Mouse (Mus musculus): ENCODE measurements around the gene 1700069L16Rik. TPM values are rescaled to one million over a fixed set of nuclear protein-coding genes. Genes with fewer than 3 reads are reported as not detected.

1700069L16Rik gene
- polyA plus RNA-seq, 3 experiments from 2014 or later: not detected

DNA sequence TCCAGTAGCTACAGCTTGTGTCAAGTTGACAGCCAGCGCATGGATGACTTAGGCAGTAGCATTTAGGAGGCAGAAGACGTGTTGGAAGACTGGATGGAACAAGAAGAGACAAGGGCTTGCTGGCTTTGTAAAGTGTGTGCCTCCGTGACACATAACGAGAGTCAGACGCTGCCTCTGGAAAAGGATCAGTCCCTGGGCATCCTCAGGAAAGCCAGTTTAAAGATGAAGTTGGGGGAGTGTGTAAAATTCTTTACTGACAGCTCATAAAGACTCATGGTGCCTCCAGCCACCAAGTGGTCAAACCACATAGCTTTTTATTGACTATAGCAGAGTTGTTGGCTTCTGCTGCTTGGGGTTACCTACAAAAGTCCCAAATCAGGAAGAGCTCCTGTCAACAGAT lies 39.1 kb downstream of the 1700069L16Rik start:
- ATAC-seq: no peak

- no peak for ATAC-seq
Measured at GRCm38 (mm10) chr5:113683246-113683645, 41.3 kb downstream of the 1700069L16Rik start.

- no peak for ATAC-seq
Measured at GRCm38 (mm10) chr5:113682472-113682871, 42.1 kb downstream of the 1700069L16Rik start.

- no peak for ATAC-seq
Measured at GRCm38 (mm10) chr5:113681219-113681618, 43.4 kb downstream of the 1700069L16Rik start.

DNA sequence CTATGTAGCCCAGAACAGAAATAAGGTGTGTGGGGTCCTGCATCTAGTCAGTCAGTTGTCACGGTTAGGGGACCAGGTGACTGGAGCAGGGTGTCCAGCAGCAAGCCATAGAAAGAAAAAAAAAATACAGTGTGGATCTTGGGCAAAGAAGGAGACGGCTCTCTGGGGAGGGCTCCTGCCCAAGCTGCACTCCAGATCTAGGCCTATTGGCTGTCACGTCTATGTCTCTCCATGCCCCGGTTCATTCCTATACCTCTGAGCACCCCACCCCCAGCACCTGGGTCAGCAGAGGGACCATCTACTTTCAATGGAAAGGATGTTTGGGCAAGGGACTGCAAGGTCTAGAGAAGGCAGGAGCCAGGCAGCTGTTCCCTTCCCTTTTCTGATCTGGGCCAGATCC lies 45.1 kb downstream of the 1700069L16Rik start:
- ATAC-seq: no peak

DNA sequence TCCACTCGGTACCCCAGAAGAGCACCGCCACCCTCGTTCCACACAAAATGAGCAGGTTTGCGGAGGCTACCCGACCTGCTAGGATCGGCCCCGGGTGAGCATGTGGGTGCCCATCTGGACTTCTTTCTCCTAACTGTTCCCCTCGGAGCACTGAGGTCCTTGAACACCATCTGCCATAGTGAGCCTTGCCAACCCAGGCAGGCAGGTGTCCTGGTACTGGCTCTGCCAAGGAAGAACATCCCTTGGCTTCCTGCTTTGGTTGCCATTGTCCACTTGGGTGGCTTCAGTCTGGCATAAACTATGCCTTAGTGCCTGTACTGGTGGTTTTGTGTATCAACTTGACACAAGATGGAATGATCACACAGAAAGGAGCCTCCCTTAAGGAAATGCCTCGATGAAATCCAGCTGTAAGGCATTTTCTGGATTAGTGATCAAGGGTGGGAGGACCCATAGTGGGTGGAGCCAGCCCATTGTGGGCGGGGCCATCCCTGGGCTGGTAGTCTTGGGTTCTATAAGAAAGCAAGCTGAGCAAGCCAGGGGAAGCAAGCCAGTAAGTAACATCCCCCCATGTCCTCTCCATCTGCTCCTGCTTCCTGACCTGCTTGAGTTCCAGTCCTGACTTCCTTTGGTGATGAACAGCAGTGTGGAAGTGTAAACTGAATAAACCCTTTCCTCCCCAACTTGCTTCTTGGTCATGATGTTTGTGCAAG lies 45.7 kb downstream of the 1700069L16Rik start:
- ATAC-seq: no peak

GRCm38 (mm10) chr5:113677541-113677940 lies 47.0 kb downstream of the 1700069L16Rik start:
- no peak for ATAC-seq

DNA sequence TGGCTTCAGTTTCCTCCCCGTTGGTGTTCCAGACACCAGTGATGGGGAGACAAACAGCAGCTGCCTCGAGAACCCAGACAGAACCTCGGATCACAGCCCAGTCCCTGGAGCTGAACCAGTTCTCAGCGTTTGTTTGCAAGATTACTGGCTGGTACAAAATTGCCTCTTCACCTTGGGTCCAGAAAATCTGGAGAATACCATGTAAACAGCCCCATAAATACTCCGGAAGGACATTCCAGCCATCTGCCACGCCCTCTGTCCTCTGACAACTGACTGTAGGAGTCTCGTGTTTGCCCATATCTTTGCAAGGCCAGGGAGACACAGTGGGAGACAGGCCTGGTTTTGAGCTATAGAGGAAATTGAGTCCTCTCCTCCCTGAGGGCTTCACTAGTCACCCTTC lies 49.7 kb downstream of the 1700069L16Rik start:
- no peak for ATAC-seq

GRCm38 (mm10) chr5:113672456-113672855 lies 52.1 kb downstream of the 1700069L16Rik start:
- ATAC-seq: peak; percentile 25

DNA sequence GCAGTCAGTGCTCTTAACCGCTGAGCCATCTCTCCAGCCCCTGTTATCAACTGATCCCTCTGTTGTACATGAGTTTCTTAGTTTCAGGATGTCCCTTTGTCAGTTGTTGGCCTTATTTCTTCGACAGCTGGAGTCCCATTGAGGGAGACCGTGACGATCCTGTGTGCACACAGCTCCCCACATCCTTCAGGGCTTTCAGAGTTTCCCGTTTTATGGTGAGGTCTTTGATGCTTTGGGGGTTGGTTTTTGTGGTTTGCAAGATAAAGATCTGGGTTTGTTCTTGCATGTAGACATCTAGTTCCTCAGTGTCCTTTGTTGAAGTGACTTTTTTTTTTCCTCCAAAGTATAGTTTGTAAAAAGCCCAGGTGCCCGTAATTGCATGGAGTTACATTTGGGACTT lies 54.0 kb downstream of the 1700069L16Rik start:
- ATAC-seq: peak; percentile 28

DNA sequence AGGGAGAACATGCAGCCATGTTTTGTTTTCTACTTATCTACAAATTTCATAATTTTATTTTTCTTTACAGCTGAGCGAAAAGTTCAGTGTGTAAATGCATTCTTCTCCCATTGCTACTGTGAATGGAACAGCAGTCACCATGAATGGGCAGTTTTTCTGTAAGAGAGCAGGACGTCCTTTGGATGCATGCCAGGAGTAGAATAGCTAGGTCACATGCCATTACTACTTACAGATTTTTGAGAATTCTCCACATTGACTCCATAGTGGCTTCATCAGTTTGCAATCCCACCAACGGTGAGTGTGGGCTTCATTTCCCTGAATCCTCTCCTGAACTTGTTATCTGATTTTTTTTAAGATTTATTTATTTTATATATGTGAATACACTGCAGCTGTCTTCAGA lies 54.5 kb downstream of the 1700069L16Rik start:
- no peak for ATAC-seq

DNA sequence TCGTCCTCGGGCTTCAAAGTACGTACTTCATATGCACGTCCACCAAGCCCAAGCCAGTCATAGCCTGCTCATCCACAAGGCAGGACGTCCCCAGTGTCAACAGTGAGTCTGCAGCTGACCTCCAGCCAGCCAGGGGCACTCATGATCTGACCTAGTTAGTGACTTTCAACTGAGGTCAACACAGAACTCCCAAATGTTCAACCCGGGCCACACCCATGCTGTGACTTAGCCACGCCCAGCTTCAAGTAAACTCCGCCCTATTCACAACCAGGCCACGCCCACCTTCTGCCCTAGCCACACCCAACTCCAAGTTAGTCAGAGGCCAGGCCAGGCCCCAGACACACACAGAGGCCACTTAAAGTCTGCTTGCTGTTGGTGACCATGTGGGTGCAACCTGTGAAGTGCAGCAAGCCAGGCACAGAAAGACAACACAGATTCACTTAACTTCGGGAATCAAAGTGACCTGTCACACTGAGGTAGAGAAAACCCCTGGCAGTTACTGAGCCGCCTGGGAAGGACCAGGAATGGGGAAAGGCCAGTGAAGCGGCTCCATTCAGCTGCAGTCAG lies 59.9 kb downstream of the 1700069L16Rik start:
- no peak for ATAC-seq

GRCm38 (mm10) chr5:113664127-113664526 lies 60.4 kb downstream of the 1700069L16Rik start:
- no peak for ATAC-seq

DNA sequence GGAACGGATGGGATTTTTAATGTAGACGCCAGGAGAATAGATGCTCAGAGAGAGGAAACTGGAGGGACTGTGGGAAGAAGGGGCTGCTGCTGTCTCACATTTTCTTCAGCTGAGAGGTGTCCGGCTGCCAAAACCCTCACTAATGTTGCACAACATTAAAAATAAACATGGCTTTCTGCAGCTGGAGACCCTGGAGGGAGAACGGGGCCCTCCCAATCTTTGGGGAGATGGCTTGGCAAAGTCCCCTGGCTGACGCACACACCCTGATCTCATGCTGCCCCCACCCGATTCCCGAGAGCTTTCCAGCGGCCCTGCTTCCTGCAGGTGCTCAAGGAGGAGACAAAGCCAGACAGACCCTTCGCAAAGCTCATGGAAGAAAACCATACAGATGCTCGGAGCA lies 63.7 kb downstream of the 1700069L16Rik start:
- ATAC-seq: no peak

- ATAC-seq: no peak
Measured at GRCm38 (mm10) chr5:113654821-113655220, 69.8 kb downstream of the 1700069L16Rik start.

- ATAC-seq: no peak
Measured at GRCm38 (mm10) chr5:113654206-113654605, 70.4 kb downstream of the 1700069L16Rik start.

DNA sequence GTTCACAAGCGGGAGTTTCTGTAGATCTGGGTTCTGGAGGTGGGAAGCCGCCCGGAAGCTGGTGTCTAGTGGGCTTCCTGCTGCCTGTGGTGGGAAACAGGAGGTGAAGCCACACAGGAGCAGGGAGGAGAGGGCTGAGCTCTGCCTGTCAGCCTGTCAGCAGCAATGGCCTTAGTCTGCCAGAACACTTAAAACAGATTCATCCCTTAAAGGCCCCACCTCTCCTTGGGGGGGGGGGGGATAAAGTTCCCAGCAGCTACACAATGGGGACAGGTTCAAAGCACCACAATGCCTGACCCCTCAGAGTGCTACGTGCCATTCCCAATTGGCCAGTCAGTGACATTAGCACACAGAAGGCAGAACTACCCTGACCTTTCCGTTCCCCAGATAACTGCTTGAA lies 72.4 kb downstream of the 1700069L16Rik start:
- no peak for ATAC-seq

- no peak for ATAC-seq
Measured at GRCm38 (mm10) chr5:113650035-113650865, 74.3 kb downstream of the 1700069L16Rik start, which contains the start of gene Cmklr1. Cmklr1 (minus strand) TSS chr5:113650426.

DNA sequence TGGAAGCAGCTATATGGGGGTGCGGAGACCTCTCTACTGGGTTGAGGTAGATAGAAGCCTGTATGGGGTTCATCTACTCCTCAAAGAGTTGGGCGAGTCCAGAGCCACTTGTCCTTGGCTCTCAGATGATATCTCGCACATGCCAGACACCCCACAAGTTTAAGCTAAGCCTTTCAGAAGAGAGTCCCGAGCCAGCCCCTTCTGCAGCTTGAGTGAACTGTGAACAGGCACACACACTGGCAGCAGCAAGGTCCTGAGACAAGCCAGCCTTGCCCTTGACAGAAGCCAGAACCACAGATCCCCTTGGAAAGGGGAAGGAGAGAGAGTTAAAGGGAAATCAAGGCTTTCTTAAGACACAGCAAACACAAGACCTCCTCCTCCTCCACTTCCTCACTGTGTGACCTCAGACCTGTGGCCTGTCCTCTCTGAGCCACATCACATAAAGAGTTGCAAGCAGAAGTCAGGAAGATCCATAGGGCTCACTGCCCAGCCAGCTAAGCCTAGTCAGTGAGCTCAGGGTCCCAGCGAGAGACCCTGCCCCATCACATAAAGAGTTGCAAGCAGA lies 75.8 kb downstream of the 1700069L16Rik start:
- ATAC-seq: no peak

GRCm38 (mm10) chr5:113647141-113647540 lies 77.4 kb downstream of the 1700069L16Rik start:
- no peak for ATAC-seq

DNA sequence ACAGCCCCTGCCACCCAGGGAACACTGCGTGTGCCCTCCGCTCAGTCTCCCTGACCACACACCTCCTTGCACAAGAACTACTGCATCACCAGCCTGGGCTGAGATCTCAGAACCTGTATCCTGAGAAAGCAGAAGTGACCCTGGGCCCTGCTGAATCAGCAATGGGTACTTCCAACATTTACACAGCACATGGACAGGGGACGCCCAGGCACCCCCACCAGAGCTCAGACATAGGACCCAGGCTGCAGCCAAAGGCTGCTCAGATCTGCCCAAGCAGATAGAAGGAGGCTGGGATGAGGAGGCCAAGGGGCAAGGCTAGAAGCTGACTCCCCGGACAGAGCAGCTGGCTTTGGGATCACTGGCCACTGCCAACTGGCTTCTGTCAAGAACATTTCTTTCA lies 80.1 kb downstream of the 1700069L16Rik start:
- no peak for ATAC-seq

- ATAC-seq: no peak
Measured at GRCm38 (mm10) chr5:113643107-113643848, 81.3 kb downstream of the 1700069L16Rik start.

All from inflammation-experienced regulatory T-cells, adult 6 months (primary cell).